Mouse (Mus musculus): ENCODE measurements around the gene Mien1. TPM values are rescaled to one million over a fixed set of nuclear protein-coding genes. Genes with fewer than 3 reads are reported as not detected.

The Mien1 gene
- polyA plus RNA-seq, 1 experiment from 2014 or later: 83.8 TPM

DNA sequence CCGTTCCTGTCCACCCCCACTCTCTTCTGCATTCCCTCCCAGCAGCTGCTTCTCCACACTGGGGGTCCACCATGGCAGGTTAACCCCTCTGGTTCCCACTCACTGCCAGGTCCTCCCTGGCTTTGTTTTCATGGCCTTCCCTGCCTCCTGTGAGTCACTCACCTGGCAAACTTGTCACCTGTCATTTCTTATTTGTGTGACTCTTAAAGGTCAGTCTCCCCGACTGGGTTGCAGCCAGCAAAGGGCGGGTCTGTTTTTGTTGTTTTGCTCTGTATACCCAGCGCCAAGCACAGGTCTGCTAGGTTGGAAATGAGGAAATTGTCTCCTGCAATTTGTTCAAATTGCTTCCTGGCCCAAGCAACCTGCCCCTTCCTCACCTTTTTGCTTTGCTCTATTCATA is 6.9 kb upstream of the Mien1 start:
- H3K27me3 ChIP-seq (ENCODE audit: control insufficient read depth, insufficient read depth, low read length): peaks cover 14% of the 10 kb centered on the region; the same call in 1 of the 2 replicates
- no peak overlapping the region for H3K9ac ChIP-seq (ENCODE audit: low read depth, low read length)
- ATAC-seq (ENCODE audit: low FRiP score, low TSS enrichment): no peak
- H3K27ac ChIP-seq (ENCODE audit: low read depth, low read length): peak overlapping the region; percentile 93; the same call in 1 of the 2 replicates
- H3K4me3 ChIP-seq (ENCODE audit: low read length): no peak overlapping the region
- WGBS: 39% methylated on average over 4 of the region's 4 CpGs
- no peaks in the 10 kb centered on the region for H3K36me3 ChIP-seq (ENCODE audit: control insufficient read depth, insufficient read depth, low read length)
- no peaks in the 10 kb centered on the region for H3K9me3 ChIP-seq (ENCODE audit: control insufficient read depth, low read length)
- no peak overlapping the region for H3K4me2 ChIP-seq (replicated peaks; ENCODE audit: low read depth, low read length)
- peaks cover 12% of the 10 kb centered on the region for H3K4me1 ChIP-seq (ENCODE audit: control insufficient read depth, insufficient read depth, low read length)

GRCm38 (mm10) chr11:98445238-98445637 is 6.4 kb upstream of the Mien1 start:
- Histone ChIP-seq H3K4me1 (ENCODE audit: control insufficient read depth, insufficient read depth, low read length) (peaks cover 12% of the 10 kb centered on the region), H3K4me2 (replicated peaks; ENCODE audit: low read depth, low read length) (no peak overlapping the region), H3K27me3 (ENCODE audit: control insufficient read depth, insufficient read depth, low read length) (peaks cover 14% of the 10 kb centered on the region; the same call in 1 of the 2 replicates), H3K9me3 (ENCODE audit: control insufficient read depth, low read length) (no peaks in the 10 kb centered on the region), H3K27ac (ENCODE audit: low read depth, low read length) (peak overlapping the region; percentile 93; the same call in 1 of the 2 replicates), H3K36me3 (ENCODE audit: control insufficient read depth, insufficient read depth, low read length) (no peaks in the 10 kb centered on the region), H3K4me3 (ENCODE audit: low read length) (no peak overlapping the region), H3K9ac (ENCODE audit: low read depth, low read length) (no peak overlapping the region)
- 17% methylated on average over 1 of the region's 1 CpGs for WGBS
- no peak for ATAC-seq (ENCODE audit: low FRiP score, low TSS enrichment)

DNA sequence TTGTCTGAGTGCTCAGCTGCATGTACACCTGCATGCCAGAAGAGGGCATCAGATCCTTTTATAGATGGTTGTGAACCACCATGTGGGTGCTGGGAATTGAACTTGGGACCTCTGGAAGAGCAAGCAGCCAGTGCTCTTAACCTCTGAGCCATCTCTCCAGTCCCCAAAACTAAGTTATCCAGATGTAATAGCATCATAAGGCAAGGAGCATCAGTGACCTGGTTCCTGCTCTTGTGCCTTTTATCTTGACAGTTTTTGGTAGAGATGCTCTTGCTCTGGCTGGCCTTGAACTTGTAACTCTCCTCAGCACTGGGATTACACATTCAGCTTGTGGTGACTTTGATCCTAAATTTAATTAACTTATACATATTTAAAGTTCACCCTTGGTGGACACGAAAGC is 4.9 kb upstream of the Mien1 start:
- no peak for ATAC-seq (ENCODE audit: low FRiP score, low TSS enrichment)

GRCm38 (mm10) chr11:98437441-98437840 is 1.4 kb downstream of the Mien1 start:
- H3K4me2 ChIP-seq (replicated peaks; ENCODE audit: low read depth, low read length): no peak overlapping the region
- 0 out of 2 replicates have a peak, but pooled peaks cover 3% of the 10 kb centered on the region for H3K4me1 ChIP-seq (ENCODE audit: control insufficient read depth, insufficient read depth, low read length)
- ATAC-seq (ENCODE audit: low FRiP score, low TSS enrichment): no peak
- H3K9me3 ChIP-seq (ENCODE audit: control insufficient read depth, low read length): no peaks in the 10 kb centered on the region
- no peak overlapping the region for H3K27ac ChIP-seq (ENCODE audit: low read depth, low read length)
- H3K36me3 ChIP-seq (ENCODE audit: control insufficient read depth, insufficient read depth, low read length): peaks cover 45% of the 10 kb centered on the region
- no peak overlapping the region for H3K9ac ChIP-seq (ENCODE audit: low read depth, low read length)
- H3K4me3 ChIP-seq (ENCODE audit: low read length): no peak overlapping the region
- 83% methylated on average over 6 of the region's 6 CpGs for WGBS
- no peaks in the 10 kb centered on the region for H3K27me3 ChIP-seq (ENCODE audit: control insufficient read depth, insufficient read depth, low read length)

More for the DNA sequence above, 4.9 kb upstream of the Mien1 start:
- H3K9ac ChIP-seq (ENCODE audit: low read depth, low read length): no peak overlapping the region
- H3K4me1 ChIP-seq (ENCODE audit: control insufficient read depth, insufficient read depth, low read length): peaks cover 12% of the 10 kb centered on the region
- WGBS: 91% methylated on average over 1 of the region's 1 CpGs
- no peak overlapping the region for H3K4me3 ChIP-seq (ENCODE audit: low read length)
- peaks cover 13% of the 10 kb centered on the region; the same call in 1 of the 2 replicates for H3K27me3 ChIP-seq (ENCODE audit: control insufficient read depth, insufficient read depth, low read length)
- no peaks in the 10 kb centered on the region for H3K9me3 ChIP-seq (ENCODE audit: control insufficient read depth, low read length)
- H3K36me3 ChIP-seq (ENCODE audit: control insufficient read depth, insufficient read depth, low read length): no peaks in the 10 kb centered on the region
- H3K27ac ChIP-seq (ENCODE audit: low read depth, low read length): no peak overlapping the region
- H3K4me2 ChIP-seq (replicated peaks; ENCODE audit: low read depth, low read length): no peak overlapping the region

DNA sequence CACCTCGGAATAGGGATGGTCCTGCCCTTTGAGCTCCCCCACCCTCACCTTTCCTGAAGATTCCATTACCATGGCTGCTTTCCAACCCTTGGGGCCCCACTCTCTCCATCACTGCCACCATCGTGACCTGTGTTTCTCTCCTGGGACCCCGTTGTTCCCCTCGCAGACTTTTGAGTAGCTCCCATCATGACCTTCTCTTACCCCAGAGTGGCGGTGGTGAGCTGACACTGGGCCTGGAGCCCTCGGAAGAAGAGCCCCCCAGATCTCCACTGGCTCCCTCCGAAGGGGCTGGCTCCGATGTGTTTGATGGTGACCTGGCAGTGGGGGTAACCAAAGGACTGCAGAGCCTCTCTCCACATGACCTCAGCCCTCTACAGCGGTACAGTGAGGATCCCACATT is 3.1 kb downstream of the Mien1 start:
- no peak overlapping the region for H3K4me3 ChIP-seq (ENCODE audit: low read length)
- no peak overlapping the region for H3K9ac ChIP-seq (ENCODE audit: low read depth, low read length)
- no peak overlapping the region for H3K27ac ChIP-seq (ENCODE audit: low read depth, low read length)
- 92% methylated on average over 9 of the region's 9 CpGs for WGBS
- no peaks in the 10 kb centered on the region for H3K9me3 ChIP-seq (ENCODE audit: control insufficient read depth, low read length)
- no peak for ATAC-seq (ENCODE audit: low FRiP score, low TSS enrichment)
- peaks cover 57% of the 10 kb centered on the region for H3K36me3 ChIP-seq (ENCODE audit: control insufficient read depth, insufficient read depth, low read length)
- H3K4me2 ChIP-seq (replicated peaks; ENCODE audit: low read depth, low read length): no peak overlapping the region
- H3K27me3 ChIP-seq (ENCODE audit: control insufficient read depth, insufficient read depth, low read length): no peaks in the 10 kb centered on the region
- 0 out of 2 replicates have a peak, but pooled peaks cover 3% of the 10 kb centered on the region for H3K4me1 ChIP-seq (ENCODE audit: control insufficient read depth, insufficient read depth, low read length)

- Histone ChIP-seq H3K4me3 (ENCODE audit: low read length) (no peak overlapping the region), H3K27me3 (ENCODE audit: control insufficient read depth, insufficient read depth, low read length) (no peaks in the 10 kb centered on the region), H3K4me2 (replicated peaks; ENCODE audit: low read depth, low read length) (no peak overlapping the region), H3K4me1 (ENCODE audit: control insufficient read depth, insufficient read depth, low read length) (no peaks in the 10 kb centered on the region), H3K27ac (ENCODE audit: low read depth, low read length) (no peak overlapping the region), H3K36me3 (ENCODE audit: control insufficient read depth, insufficient read depth, low read length) (peaks cover 91% of the 10 kb centered on the region), H3K9me3 (ENCODE audit: control insufficient read depth, low read length) (no peaks in the 10 kb centered on the region), H3K9ac (ENCODE audit: low read depth, low read length) (no peak overlapping the region)
- ATAC-seq (ENCODE audit: low FRiP score, low TSS enrichment): no peak
- 80% methylated on average over 9 of the region's 9 CpGs for WGBS
These were observed 6.9 kb downstream of the Mien1 start for GRCm38 (mm10) chr11:98431743-98432502.

DNA sequence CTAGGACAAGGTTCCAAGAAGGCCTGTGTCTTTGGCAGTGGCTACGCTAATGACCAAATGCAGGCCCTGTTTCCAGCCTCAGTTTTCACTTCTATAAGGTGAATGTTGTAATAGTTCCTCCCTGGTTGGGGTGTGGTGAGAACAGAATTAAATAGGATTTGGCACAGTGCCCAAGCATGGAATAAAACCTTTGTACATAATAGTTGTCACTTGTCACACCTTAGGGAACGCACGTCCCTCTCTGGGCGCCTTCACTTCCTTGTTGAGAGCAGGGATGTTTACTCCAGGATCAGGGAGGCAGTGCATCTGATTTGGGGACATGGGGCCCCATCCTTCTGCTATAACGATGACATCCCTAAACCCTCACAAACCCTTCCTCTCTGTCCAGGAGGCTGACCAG is 10.4 kb downstream of the Mien1 start:
- Histone ChIP-seq H3K27ac (ENCODE audit: low read depth, low read length) (no peak overlapping the region), H3K4me1 (ENCODE audit: control insufficient read depth, insufficient read depth, low read length) (no peaks in the 10 kb centered on the region), H3K36me3 (ENCODE audit: control insufficient read depth, insufficient read depth, low read length) (peaks cover 81% of the 10 kb centered on the region), H3K27me3 (ENCODE audit: control insufficient read depth, insufficient read depth, low read length) (no peaks in the 10 kb centered on the region), H3K4me3 (ENCODE audit: low read length) (no peak overlapping the region), H3K9me3 (ENCODE audit: control insufficient read depth, low read length) (no peaks in the 10 kb centered on the region), H3K4me2 (replicated peaks; ENCODE audit: low read depth, low read length) (no peak overlapping the region), H3K9ac (ENCODE audit: low read depth, low read length) (no peak overlapping the region)
- ATAC-seq (ENCODE audit: low FRiP score, low TSS enrichment): no peak
- 92% methylated on average over 5 of the region's 5 CpGs for WGBS

GRCm38 (mm10) chr11:98426592-98426991 is 12.2 kb downstream of the Mien1 start:
- H3K4me3 ChIP-seq (ENCODE audit: low read length): no peak overlapping the region
- no peaks in the 10 kb centered on the region for H3K9me3 ChIP-seq (ENCODE audit: control insufficient read depth, low read length)
- WGBS: 93% methylated on average over 7 of the region's 7 CpGs
- H3K4me1 ChIP-seq (ENCODE audit: control insufficient read depth, insufficient read depth, low read length): no peaks in the 10 kb centered on the region
- H3K27me3 ChIP-seq (ENCODE audit: control insufficient read depth, insufficient read depth, low read length): no peaks in the 10 kb centered on the region
- H3K9ac ChIP-seq (ENCODE audit: low read depth, low read length): no peak overlapping the region
- no peak overlapping the region for H3K27ac ChIP-seq (ENCODE audit: low read depth, low read length)
- peaks cover 84% of the 10 kb centered on the region for H3K36me3 ChIP-seq (ENCODE audit: control insufficient read depth, insufficient read depth, low read length)
- ATAC-seq (ENCODE audit: low FRiP score, low TSS enrichment): no peak
- no peak overlapping the region for H3K4me2 ChIP-seq (replicated peaks; ENCODE audit: low read depth, low read length)

GRCm38 (mm10) chr11:98418939-98419547 is 19.7 kb downstream of the Mien1 start:
- no peak overlapping the region for H3K4me3 ChIP-seq (ENCODE audit: low read length)
- H3K36me3 ChIP-seq (ENCODE audit: control insufficient read depth, insufficient read depth, low read length): peaks cover 39% of the 10 kb centered on the region
- H3K27me3 ChIP-seq (ENCODE audit: control insufficient read depth, insufficient read depth, low read length): no peaks in the 10 kb centered on the region
- ATAC-seq (ENCODE audit: low FRiP score, low TSS enrichment): no peak
- no peaks in the 10 kb centered on the region for H3K9me3 ChIP-seq (ENCODE audit: control insufficient read depth, low read length)
- peaks cover 8% of the 10 kb centered on the region for H3K4me1 ChIP-seq (ENCODE audit: control insufficient read depth, insufficient read depth, low read length)
- H3K9ac ChIP-seq (ENCODE audit: low read depth, low read length): peak overlapping the region; percentile 23; the same call in 1 of the 2 replicates
- 84% methylated on average over 10 of the region's 10 CpGs for WGBS
- H3K4me2 ChIP-seq (replicated peaks; ENCODE audit: low read depth, low read length): no peak overlapping the region
- H3K27ac ChIP-seq (ENCODE audit: low read depth, low read length): no peak overlapping the region

All from kidney, embryonic 14.5 days (tissue).